Mouse (Mus musculus) CH12.LX (cell line): ENCODE results near the gene Ap5z1. TPM values are rescaled to one million over a fixed set of nuclear protein-coding genes. Genes with fewer than 3 reads are reported as not detected.

Experiments
- DNase-seq: peaks from one replicate; pipeline ENCODE4 v3.0.0-alpha.2; 2013; ENCODE audit errors: extremely low read depth
- H3K27ac ChIP-seq: 2 replicates; pipeline ENCODE4 v1.5.1; 2012; ENCODE audit warnings: low read depth, mild to moderate bottlenecking, control low read depth, moderate library complexity; ENCODE audit not compliant: insufficient read depth
- H3K27me3 ChIP-seq: replicated peaks from 2 replicates; pipeline ENCODE3; 2012; ENCODE audit warnings: inconsistent platforms
- H3K36me3 ChIP-seq, 2 experiments: replicated peaks in 1 of 2; 2 replicates each; pipeline versions ENCODE3 to v1.6.1; 2012; ENCODE audit warnings: inconsistent platforms in 1 of 2, low read length in 1 of 2, mild to moderate bottlenecking in 1 of 2, mixed read lengths in 1 of 2, moderate library complexity in 1 of 2; ENCODE audit not compliant: control insufficient read depth in 1 of 2, insufficient read depth in 1 of 2
- H3K4me1 ChIP-seq, 2 experiments: 2 replicates each; pipeline ENCODE4 v1.6.1; 2012; ENCODE audit warnings: inconsistent platforms in 1 of 2, moderate library complexity in 1 of 2; ENCODE audit not compliant: insufficient read depth in 2 of 2, control insufficient read depth in 1 of 2
- H3K4me2 ChIP-seq: 2 replicates; pipeline ENCODE4 v1.6.1; 2012; ENCODE audit warnings: low read depth, mild to moderate bottlenecking, control low read depth; ENCODE audit not compliant: poor library complexity, insufficient read depth, severe bottlenecking
- H3K4me3 ChIP-seq, 3 experiments: fragments of 150-350 bp in 1 of 3; sonication (generic) in 1 of 3; replicated peaks in 1 of 3; 2 replicates each; pipeline versions ENCODE3 to v1.5.1; 2011 to 2012; ENCODE audit warnings: low read depth in 2 of 3, low read length in 2 of 3, mild to moderate bottlenecking in 2 of 3, moderate library complexity in 2 of 3, control low read depth in 1 of 3, improper control_type of control experiment in 1 of 3, inconsistent platforms in 1 of 3, mixed read lengths in 1 of 3; ENCODE audit not compliant: poor library complexity in 1 of 3
- H3K79me2 ChIP-seq: replicated peaks from 2 replicates; pipeline ENCODE4 v1.6.1; 2012; ENCODE audit warnings: mild to moderate bottlenecking, moderate library complexity; ENCODE audit not compliant: control insufficient read depth, poor library complexity, insufficient read depth, severe bottlenecking; ENCODE audit errors: extremely low read depth
- H3K9ac ChIP-seq: 2 replicates; pipeline ENCODE4 v1.6.1; 2012; ENCODE audit warnings: low read depth, mild to moderate bottlenecking, control low read depth, moderate library complexity; ENCODE audit not compliant: insufficient read depth
- H3K9me3 ChIP-seq: replicated peaks from 2 replicates; pipeline ENCODE3; 2012; ENCODE audit warnings: low read length, inconsistent platforms, mixed read lengths
- BHLHE40 ChIP-seq: IDR thresholded peaks from 2 replicates; pipeline ENCODE4 v1.6.1; 2011; ENCODE audit warnings: mild to moderate bottlenecking, low read depth, low read length, improper control_type of control experiment
- CHD1 ChIP-seq: IDR thresholded peaks from 2 replicates; pipeline ENCODE4 v1.6.1; 2012; ENCODE audit warnings: low read depth, low read length, improper control_type of control experiment, inconsistent platforms
- CTCF ChIP-seq, 2 experiments: IDR thresholded peaks in 1 of 2; conservative IDR thresholded peaks in 1 of 2; 2 replicates each; pipeline ENCODE4 v1.5.1; 2011 to 2012; ENCODE audit warnings: low read depth in 2 of 2, low read length in 2 of 2, improper control_type of control experiment in 1 of 2, inconsistent platforms in 1 of 2, mild to moderate bottlenecking in 1 of 2, moderate library complexity in 1 of 2
- ELF1 ChIP-seq: IDR thresholded peaks from 2 replicates; pipeline ENCODE4 v1.6.1; 2014; ENCODE audit warnings: low read depth, mild to moderate bottlenecking, inconsistent platforms, low read length, improper control_type of control experiment
- EP300 ChIP-seq: IDR thresholded peaks from 2 replicates; pipeline ENCODE4 v1.6.1; 2011; ENCODE audit warnings: low read length, improper control_type of control experiment
- ETS1 ChIP-seq: conservative IDR thresholded peaks from 2 replicates; pipeline ENCODE4 v1.6.1; 2012; ENCODE audit warnings: low read depth, mild to moderate bottlenecking, inconsistent platforms, low read length, improper control_type of control experiment, moderate library complexity
- KAT2A ChIP-seq: IDR thresholded peaks from 2 replicates; pipeline ENCODE4 v1.6.1; 2012; ENCODE audit warnings: low read length, improper control_type of control experiment, inconsistent platforms; ENCODE audit not compliant: insufficient replicate concordance
- MAX ChIP-seq: IDR thresholded peaks from 2 replicates; pipeline ENCODE4 v1.6.1; 2011; ENCODE audit warnings: low read length, improper control_type of control experiment
- MYC ChIP-seq: IDR thresholded peaks from 2 replicates; pipeline ENCODE4 v1.6.1; 2011; ENCODE audit warnings: low read depth, mild to moderate bottlenecking, improper control_type of control experiment, low read length
- NELFE ChIP-seq: IDR thresholded peaks from 2 replicates; pipeline ENCODE4 v1.6.1; 2011; ENCODE audit warnings: low read depth, low read length, improper control_type of control experiment
- NRF1 ChIP-seq: IDR thresholded peaks from 2 replicates; pipeline ENCODE4 v1.6.1; 2014; ENCODE audit warnings: low read depth, mild to moderate bottlenecking, inconsistent platforms, low read length, improper control_type of control experiment, moderate library complexity
- POLR2AphosphoS2 ChIP-seq: IDR thresholded peaks from 2 replicates; pipeline ENCODE4 v1.6.1; 2011; ENCODE audit warnings: low read depth, low read length, improper control_type of control experiment
- RAD21 ChIP-seq: IDR thresholded peaks from 2 replicates; pipeline ENCODE4 v1.6.1; 2011; ENCODE audit warnings: low read depth, mild to moderate bottlenecking, low read length, improper control_type of control experiment, moderate library complexity
- RCOR1 ChIP-seq: conservative IDR thresholded peaks from 2 replicates; pipeline ENCODE4 v1.6.1; 2012; ENCODE audit warnings: low read depth, mild to moderate bottlenecking, inconsistent platforms, low read length, improper control_type of control experiment
- SIN3A ChIP-seq: IDR thresholded peaks from 2 replicates; pipeline ENCODE4 v1.6.1; 2012; ENCODE audit warnings: low read length, improper control_type of control experiment, inconsistent platforms
- SMC3 ChIP-seq: IDR thresholded peaks from 2 replicates; pipeline ENCODE4 v1.6.1; 2011; ENCODE audit warnings: low read depth, low read length, improper control_type of control experiment
- TBP ChIP-seq: conservative IDR thresholded peaks from 2 replicates; pipeline ENCODE4 v1.6.1; 2011; ENCODE audit warnings: low read depth, low read length, improper control_type of control experiment
- UBTF ChIP-seq: IDR thresholded peaks from 2 replicates; pipeline ENCODE4 v1.6.1; 2012; ENCODE audit warnings: low read depth, mild to moderate bottlenecking, inconsistent platforms, low read length, improper control_type of control experiment, moderate library complexity
- USF1 ChIP-seq: IDR thresholded peaks from 2 replicates; pipeline ENCODE4 v1.6.1; 2014; ENCODE audit warnings: low read depth, mild to moderate bottlenecking, inconsistent platforms, low read length, improper control_type of control experiment
- ZMIZ1 ChIP-seq: IDR thresholded peaks from 2 replicates; pipeline ENCODE4 v1.6.1; 2012; ENCODE audit warnings: low read depth, mild to moderate bottlenecking, inconsistent platforms, low read length, improper control_type of control experiment
- ZNF384 ChIP-seq: IDR thresholded peaks from 2 replicates; pipeline ENCODE4 v1.6.1; 2012; ENCODE audit warnings: low read depth, low read length, improper control_type of control experiment, inconsistent platforms
- dilution Hi-C: fragments of 300-500 bp; cut with MboI; formaldehyde crosslinking; loops from 2 replicates; pipeline ENCODE4 v1.14.3; 2020; ENCODE audit warnings: low sequenced_read_pairs; ENCODE audit not compliant: extremely low pct_unique_long_range_greater_than_20kb, extremely low pct_ligation_motif_present
- in situ Hi-C: fragments of 300-500 bp; cut with MboI; formaldehyde crosslinking; loops from 3 replicates; pipeline ENCODE4 v1.14.3; 2019; ENCODE audit warnings: low sequenced_read_pairs, low pct_ligation_motif_present, low pct_unique_long_range_greater_than_20kb, mixed read lengths
- polyA plus RNA-seq: library from polyadenylated mRNA; unstranded; fragments of >175 nt; gene quantifications from 2 replicates; pipeline ENCODE4 v1.2.1, GENCODE M21; 2012; ENCODE audit warnings: low read depth; ENCODE audit not compliant: insufficient read length
- total RNA-seq, 2 experiments: library from RNA; depleted of rRNA; stranded (reverse); fragments of 300-350 nt in 1 of 2; fragments of >200 nt in 1 of 2; gene quantifications; 2 replicates each; pipeline ENCODE4 v1.2.3; 2012 to 2014

Ap5z1 gene
- total and polyA plus RNA-seq, 3 experiments, result 3.1 to 18.7 (median 11.3) TPM

DNA sequence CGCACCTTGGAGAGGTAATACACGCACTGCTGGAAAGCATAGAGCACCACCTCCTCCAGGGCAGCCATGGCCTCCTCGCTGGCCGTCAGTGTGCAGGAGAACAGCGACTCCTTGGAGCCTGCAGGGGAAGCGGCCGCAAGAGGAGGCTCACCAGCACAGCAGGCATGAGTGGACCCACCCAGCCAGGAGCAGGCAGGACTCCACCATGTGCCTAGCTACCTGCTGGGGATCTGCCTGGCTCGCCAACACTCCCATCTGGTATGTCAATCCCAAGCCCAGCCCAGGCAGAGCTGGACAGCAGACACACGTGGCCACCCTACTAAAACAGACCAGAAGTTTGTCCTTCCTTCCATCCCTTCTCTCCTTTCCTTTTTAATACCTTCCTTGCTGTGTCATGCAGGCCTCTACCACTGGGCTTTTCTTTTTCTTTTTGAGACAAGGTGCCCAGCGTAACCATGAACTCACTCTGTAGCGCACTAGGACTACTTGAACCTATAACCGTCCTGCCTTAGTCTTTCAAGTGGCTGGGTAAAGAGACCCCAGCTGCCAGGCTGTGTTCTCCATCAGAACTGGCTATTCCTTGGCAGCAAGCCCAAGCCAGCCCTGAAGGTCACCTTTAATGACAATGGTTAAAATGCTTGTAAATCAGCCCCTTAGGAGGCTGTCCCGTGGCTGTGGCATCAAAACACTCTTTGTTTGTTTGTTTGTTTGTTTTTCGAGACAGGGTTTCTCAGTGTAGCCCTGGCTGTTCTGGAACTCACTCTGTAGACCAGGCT, 31.8 kb downstream of the Ap5z1 start:
- H3K9ac ChIP-seq, result no peak overlapping the region
- no peak overlapping the region for H3K27ac ChIP-seq
- H3K27me3 ChIP-seq, result peaks cover 85% of the 10 kb centered on the region
- no peaks in the 10 kb centered on the region for H3K4me1 ChIP-seq
- H3K4me3 ChIP-seq, result no peak overlapping the region
- dilution Hi-C loops (no loop called here), in situ Hi-C loops (no loop called here)
- H3K9me3 ChIP-seq, result no peaks in the 10 kb centered on the region
- no peak for DNase-seq
- no peaks in the 10 kb centered on the region for H3K79me2 ChIP-seq
- no peak overlapping the region for H3K4me2 ChIP-seq
- H3K36me3 ChIP-seq, result no peaks in the 10 kb centered on the region
- no peak for TF ChIP-seq ETS1
- TF ChIP-seq, all 38 proteins: peak for 0

DNA sequence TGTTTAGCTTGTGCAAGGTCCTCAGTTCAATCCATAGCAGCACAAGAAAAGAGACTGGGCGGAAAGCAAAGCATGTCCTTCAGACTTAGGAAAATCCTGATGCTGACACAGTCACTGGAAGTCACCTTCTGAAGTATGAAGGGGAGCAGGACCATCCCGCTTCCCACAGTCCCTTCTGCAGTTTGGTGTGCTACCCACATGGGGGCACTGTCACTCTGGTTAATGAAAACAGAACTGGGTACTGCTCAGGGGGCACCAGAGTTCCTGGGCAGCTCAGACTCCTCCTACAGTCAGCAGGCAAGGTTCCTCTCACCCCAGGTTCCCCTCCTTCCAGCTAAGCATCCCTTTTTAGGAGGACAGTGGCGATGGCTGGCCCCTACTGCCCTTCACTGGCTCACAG, 35.2 kb downstream of the Ap5z1 start:
- no peaks in the 10 kb centered on the region for H3K9me3 ChIP-seq
- no peak overlapping the region for H3K9ac ChIP-seq
- TF ChIP-seq CTCF (conservative IDR thresholded peaks at IDR 0.05 in 1 of 2, IDR thresholded peaks at IDR 0.05 in 1 of 2; ENCODE audit: low read depth in 2 of 2, low read length in 2 of 2) (peak; percentile 39 to 78), UBTF (no peak), NRF1 (no peak), ZMIZ1 (no peak), RAD21 (peak; percentile 71), NELFE (no peak), SMC3 (peak; percentile 60), MYC (no peak)
- TF ChIP-seq, all 38 proteins: peak for 3
- no peaks in the 10 kb centered on the region for H3K79me2 ChIP-seq
- H3K27ac ChIP-seq, result no peak overlapping the region
- H3K4me2 ChIP-seq, result no peak overlapping the region
- no peaks in the 10 kb centered on the region for H3K36me3 ChIP-seq
- H3K27me3 ChIP-seq, result peaks cover 59% of the 10 kb centered on the region
- in situ Hi-C loops (no loop called here), dilution Hi-C loops (no loop called here)
- H3K4me3 ChIP-seq, result no peak overlapping the region
- H3K4me1 ChIP-seq, result peaks cover 0 to 5% of the 10 kb centered on the region in 2 experiments; a peak in 1 of 4 replicates
- DNase-seq, result peak; percentile 44

DNA sequence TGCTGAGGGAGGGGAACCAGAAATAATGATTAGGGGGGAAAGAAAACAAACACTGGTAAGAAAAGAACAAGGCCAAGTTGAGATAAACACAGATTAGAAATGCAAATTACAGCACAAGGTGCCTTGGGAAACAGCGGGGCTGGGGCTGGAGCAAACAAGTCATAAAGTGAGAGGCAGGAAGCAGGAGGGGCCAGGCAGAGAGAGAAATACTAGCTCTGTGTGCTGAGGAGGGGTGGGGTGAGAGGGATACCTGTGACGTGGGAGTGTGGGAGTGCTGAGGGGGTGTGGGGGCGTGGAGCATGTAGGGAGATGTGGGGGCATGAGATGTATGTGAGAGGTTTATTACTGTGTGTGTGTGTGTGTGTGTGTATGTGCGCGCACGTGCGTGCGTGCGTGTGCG, 37.2 kb downstream of the Ap5z1 start:
- no peak overlapping the region for H3K9ac ChIP-seq
- no peak overlapping the region for H3K4me3 ChIP-seq
- H3K36me3 ChIP-seq, result no peaks in the 10 kb centered on the region
- dilution Hi-C loops (no loop called here), in situ Hi-C loops (loop anchor here (5.0 to 25.0 kb wide), 3 partner anchors 74 to 361 kb away; no protein-coding TSS in a partner anchor)
- H3K27me3 ChIP-seq, result peaks cover 41% of the 10 kb centered on the region
- no peaks in the 10 kb centered on the region for H3K79me2 ChIP-seq
- no peak for TF ChIP-seq ZNF384
- TF ChIP-seq SMC3, result no peak
- no peak for TF ChIP-seq EP300
- TF ChIP-seq RCOR1, result no peak
- no peak for TF ChIP-seq BHLHE40
- TF ChIP-seq MAX, result no peak
- TF ChIP-seq CHD1, result no peak
- TF ChIP-seq ELF1, result no peak
- no peak for TF ChIP-seq POLR2AphosphoS2
- no peak for TF ChIP-seq KAT2A
- TF ChIP-seq TBP, result no peak
- TF ChIP-seq USF1, result no peak
- no peak for TF ChIP-seq SIN3A
- DNase-seq, result no peak
- peaks cover 0 to 12% of the 10 kb centered on the region in 2 experiments; a peak in 2 of 4 replicates for H3K4me1 ChIP-seq
- H3K4me2 ChIP-seq, result no peak overlapping the region
- H3K27ac ChIP-seq, result no peak overlapping the region
- no peaks in the 10 kb centered on the region for H3K9me3 ChIP-seq
